Mouse (Mus musculus) hindbrain, embryonic 10.5 days (tissue): ENCODE results near the gene Etv1. TPM values are rescaled to one million over a fixed set of nuclear protein-coding genes. Genes with fewer than 3 reads are reported as not detected.
"Not testable (repeated sequence)": the region's sequence is repeated elsewhere in the genome, so short reads cannot be mapped to it uniquely, and the experiment has no call there.

Source experiments
- DNase-seq: peaks from one replicate; pipeline ENCODE4 v3.0.0-alpha.2; 2017; ENCODE audit warnings: low spot score
- H3K27ac ChIP-seq: fragments of 300-500 bp; sonication (generic); 2 replicates; pipeline ENCODE4 v1.5.1; 2016; ENCODE audit warnings: mild to moderate bottlenecking, moderate library complexity
- H3K27me3 ChIP-seq: fragments of 300-500 bp; sonication (generic); 2 replicates; pipeline ENCODE4 v1.6.1; 2016; ENCODE audit warnings: mild to moderate bottlenecking; ENCODE audit not compliant: poor library complexity, insufficient read depth, severe bottlenecking
- H3K36me3 ChIP-seq: fragments of 300-500 bp; sonication (generic); 2 replicates; pipeline ENCODE4 v1.6.1; 2016; ENCODE audit warnings: mild to moderate bottlenecking, moderate library complexity
- H3K4me1 ChIP-seq: fragments of 300-500 bp; sonication (generic); replicated peaks from 2 replicates; pipeline ENCODE4 v1.6.1; 2016; ENCODE audit warnings: mild to moderate bottlenecking
- H3K4me3 ChIP-seq: fragments of 300-500 bp; sonication (generic); 2 replicates; pipeline ENCODE4 v1.5.1; 2016; ENCODE audit warnings: mild to moderate bottlenecking, moderate library complexity
- H3K9me3 ChIP-seq: fragments of 300-500 bp; sonication (generic); 2 replicates; pipeline ENCODE4 v1.6.1; 2016; ENCODE audit warnings: mild to moderate bottlenecking, moderate library complexity
- WGBS: fragments of 180-500 bp; shearing (Covaris S2); methylation state at CpG from one replicate; pipeline ENCODE4 v1.1.7; 2016; 5-methylcytosine and 5-hydroxymethylcytosine counted together
- polyA plus RNA-seq: library from polyadenylated mRNA; unstranded; fragments of >200 nt; fragmentation: Nextera tagmentation; extraction: Ambion mirVana; gene quantifications from 2 replicates; pipeline ENCODE4 v1.2.1, GENCODE M21; 2016

Gene Etv1
- polyA plus RNA-seq, 1 experiment from 2014 or later, result 10.2 TPM

DNA sequence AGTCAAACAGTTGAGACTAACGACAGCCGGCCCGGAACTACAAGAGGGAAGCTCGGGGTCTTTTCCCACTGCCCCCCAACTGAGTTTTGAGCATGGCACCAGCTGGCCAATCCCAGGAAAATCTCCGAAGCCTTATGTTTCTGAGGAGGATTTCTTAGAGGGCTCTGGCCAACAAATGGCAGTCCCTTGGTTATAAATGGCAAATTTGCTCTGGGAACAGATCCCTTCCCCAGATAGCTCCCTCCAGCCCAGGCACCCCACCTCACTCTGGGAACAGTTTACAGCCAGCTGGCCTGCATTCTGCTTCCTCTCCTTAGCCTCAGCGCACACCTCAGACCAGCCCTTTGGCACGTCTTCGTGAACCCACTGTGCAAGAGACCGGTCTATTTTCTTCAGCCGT, 53.8 kb downstream of the Etv1 start:
- 92% methylated on average over 10 of the region's 10 CpGs for WGBS

DNA sequence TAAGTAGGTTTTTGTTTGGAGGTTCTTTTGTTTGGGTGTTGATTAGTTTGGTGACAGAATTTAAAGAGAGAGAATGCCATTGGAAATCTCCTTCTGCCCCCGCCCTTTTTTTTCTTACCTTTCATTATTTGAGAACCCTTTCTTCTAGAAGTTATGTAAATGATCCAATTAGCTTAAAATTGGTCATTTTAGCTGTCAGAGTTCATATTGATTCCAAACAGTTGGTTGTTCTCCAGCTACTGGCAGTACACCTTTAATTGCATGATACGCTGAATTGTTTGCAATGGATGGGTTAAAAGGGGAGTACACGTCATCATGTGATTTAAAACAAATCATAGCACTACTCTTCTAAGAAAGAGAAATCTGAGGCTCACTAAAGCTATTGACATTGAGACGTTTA, 55.4 kb downstream of the Etv1 start:
- Histone ChIP-seq H3K4me3 (no peak overlapping the region), H3K27ac (no peak overlapping the region), H3K27me3 (no peaks in the 10 kb centered on the region), H3K36me3 (no peaks in the 10 kb centered on the region), H3K4me1 (no peaks in the 10 kb centered on the region), H3K9me3 (no peaks in the 10 kb centered on the region)
- no peak for DNase-seq
- WGBS, result 87% methylated on average over 4 of the region's 4 CpGs

More for the DNA sequence above, 53.8 kb downstream of the Etv1 start:
- no peak overlapping the region for H3K27ac ChIP-seq
- H3K36me3 ChIP-seq, result no peaks in the 10 kb centered on the region
- H3K4me3 ChIP-seq, result no peak overlapping the region
- H3K27me3 ChIP-seq, result no peaks in the 10 kb centered on the region
- H3K9me3 ChIP-seq, result no peaks in the 10 kb centered on the region
- DNase-seq, result no peak
- no peaks in the 10 kb centered on the region for H3K4me1 ChIP-seq

DNA sequence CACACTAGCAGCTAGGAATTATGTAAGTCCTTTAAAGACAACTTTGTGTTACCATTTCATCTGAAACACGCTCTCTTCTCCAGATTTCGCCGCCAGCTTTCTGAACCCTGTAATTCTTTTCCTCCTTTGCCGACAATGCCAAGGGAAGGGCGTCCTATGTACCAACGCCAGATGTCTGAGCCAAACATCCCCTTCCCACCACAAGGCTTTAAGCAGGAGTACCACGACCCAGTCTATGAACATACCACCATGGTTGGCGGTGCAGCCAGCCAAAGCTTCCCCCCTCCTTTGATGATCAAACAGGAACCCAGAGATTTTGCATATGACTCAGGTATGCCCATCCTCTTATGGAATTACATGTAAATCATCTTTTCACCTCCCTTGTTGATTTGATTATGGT, 55.8 kb downstream of the Etv1 start:
- DNase-seq, H3K27ac ChIP-seq, H3K4me1 ChIP-seq, H3K4me3 ChIP-seq, H3K9me3 ChIP-seq, H3K27me3 ChIP-seq, H3K36me3 ChIP-seq: not testable (repeated sequence)
- WGBS, result 93% methylated on average over 8 of the region's 8 CpGs

DNA sequence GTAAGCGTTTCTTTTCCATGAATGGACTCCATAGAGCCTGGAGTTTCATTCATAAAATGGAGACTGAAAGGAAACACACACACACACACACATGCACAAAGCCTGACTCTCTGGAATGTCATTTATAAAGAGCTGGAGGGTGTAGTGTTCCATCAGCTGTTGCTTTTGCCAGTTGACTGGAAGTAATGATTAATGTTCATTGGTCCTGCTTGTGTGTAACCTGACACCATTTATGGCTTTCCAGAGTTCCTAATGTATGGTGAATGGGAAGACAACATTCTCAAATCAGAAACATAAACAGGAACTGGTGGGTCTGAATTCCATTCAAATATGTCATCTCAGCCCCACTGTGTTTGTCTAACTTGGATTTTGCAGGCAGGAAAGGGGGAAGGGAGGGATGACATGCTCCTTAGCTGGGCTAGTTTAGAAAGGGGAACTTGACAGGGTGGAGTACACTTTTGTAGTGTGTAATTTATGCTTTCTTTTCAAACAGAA, 64.7 kb downstream of the Etv1 start:
- peak; percentile 65 for DNase-seq
- Histone ChIP-seq H3K4me1 (peaks cover 11% of the 10 kb centered on the region), H3K27me3 (no peaks in the 10 kb centered on the region), H3K4me3 (no peak overlapping the region), H3K9me3 (no peaks in the 10 kb centered on the region), H3K36me3 (no peaks in the 10 kb centered on the region), H3K27ac (no peak overlapping the region)
- WGBS, result 6% methylated on average over 1 of the region's 1 CpGs

DNA sequence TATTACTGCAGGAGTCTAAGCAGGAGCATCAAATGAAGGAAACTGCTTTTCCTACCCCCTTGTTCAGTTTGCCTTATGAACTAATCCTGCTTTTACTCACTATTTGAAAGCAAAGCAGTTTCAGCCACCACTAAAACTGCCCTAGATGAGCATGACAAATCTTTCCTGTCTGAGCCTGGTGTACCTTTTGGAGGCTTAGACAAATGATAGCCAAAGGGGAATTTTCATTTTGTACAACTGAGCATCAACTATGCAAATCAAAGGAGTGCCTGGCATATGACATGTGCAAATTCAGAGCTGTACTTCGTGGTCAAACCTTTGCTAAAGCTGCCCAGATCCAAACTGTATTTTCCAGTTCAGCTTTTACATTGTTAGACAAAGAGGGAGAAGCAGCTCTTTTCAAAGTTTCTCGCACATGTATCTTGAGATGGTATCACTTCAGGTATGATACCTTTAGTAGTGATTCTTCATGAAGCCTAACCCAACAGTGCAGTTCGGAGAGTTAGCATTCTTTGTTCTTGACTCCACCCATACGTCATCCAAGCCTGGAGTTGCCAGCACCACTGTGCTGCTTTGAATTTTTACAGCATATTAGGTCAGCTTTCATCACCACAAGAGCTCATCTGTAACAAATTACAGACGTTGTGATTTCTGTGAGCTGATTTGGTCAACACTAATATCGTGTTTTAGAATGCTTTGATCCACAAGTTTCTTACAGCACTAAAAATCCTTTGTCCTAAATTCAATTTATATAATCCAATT, 68.5 kb downstream of the Etv1 start:
- H3K27me3 ChIP-seq, result no peaks in the 10 kb centered on the region
- DNase-seq, result no peak
- H3K4me3 ChIP-seq, result no peak overlapping the region
- peaks cover 14% of the 10 kb centered on the region for H3K4me1 ChIP-seq
- WGBS, result 77% methylated on average over 6 of the region's 6 CpGs
- no peaks in the 10 kb centered on the region for H3K36me3 ChIP-seq
- no peaks in the 10 kb centered on the region for H3K9me3 ChIP-seq
- no peak overlapping the region for H3K27ac ChIP-seq

DNA sequence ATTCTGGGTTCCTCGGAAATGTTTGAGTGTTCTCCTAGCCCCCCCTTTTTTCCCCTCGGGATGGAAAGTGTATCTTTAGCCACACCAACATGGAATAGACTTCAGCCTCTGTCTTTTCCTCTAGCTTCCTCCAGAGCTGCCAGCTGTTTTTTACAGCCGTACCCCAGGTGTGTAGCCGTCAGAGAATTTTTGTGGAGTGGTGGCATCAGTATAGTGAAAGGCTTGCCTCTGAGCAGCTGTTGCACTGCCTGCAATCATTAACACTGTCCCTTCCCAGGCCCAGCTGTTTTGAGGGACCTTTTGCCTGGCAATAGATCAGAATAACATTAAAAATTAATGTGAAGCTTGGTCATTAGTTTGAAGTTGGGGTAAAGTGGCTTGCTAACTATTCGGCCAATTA, 70.8 kb downstream of the Etv1 start:
- no peak for DNase-seq
- Histone ChIP-seq H3K36me3 (no peaks in the 10 kb centered on the region), H3K27me3 (no peaks in the 10 kb centered on the region), H3K9me3 (no peaks in the 10 kb centered on the region), H3K4me3 (no peak overlapping the region), H3K4me1 (0 out of 2 replicates have a peak, but pooled peaks cover 2% of the 10 kb centered on the region), H3K27ac (no peak overlapping the region)
- 84% methylated on average over 5 of the region's 5 CpGs for WGBS

DNA sequence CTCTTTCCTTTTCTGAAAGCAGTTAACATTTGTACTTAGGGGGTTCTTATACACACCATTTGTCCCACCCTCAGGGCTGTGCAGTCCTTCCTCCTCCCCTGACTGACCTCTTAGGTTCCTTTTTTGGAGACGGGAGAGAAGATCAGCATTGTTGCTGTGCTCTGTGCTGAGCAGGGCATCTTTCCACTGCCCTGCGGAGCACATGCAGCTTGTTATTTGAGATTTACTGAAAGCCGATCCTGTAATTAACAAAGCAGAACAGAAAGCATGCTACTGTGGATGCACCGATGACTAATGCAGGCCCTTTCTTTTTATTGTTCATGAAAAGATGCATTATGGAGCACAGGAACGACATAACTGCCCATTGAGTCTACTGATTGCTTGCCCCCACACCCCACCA, 75.1 kb downstream of the Etv1 start:
- peaks cover 5% of the 10 kb centered on the region; the same call in 1 of the 2 replicates for H3K36me3 ChIP-seq
- peak; percentile 3 for DNase-seq
- H3K27ac ChIP-seq, result no peak overlapping the region
- H3K4me3 ChIP-seq, result no peak overlapping the region
- no peaks in the 10 kb centered on the region for H3K9me3 ChIP-seq
- 0 out of 2 replicates have a peak, but pooled peaks cover 2% of the 10 kb centered on the region for H3K4me1 ChIP-seq
- 55% methylated on average over 5 of the region's 5 CpGs for WGBS
- no peaks in the 10 kb centered on the region for H3K27me3 ChIP-seq

DNA sequence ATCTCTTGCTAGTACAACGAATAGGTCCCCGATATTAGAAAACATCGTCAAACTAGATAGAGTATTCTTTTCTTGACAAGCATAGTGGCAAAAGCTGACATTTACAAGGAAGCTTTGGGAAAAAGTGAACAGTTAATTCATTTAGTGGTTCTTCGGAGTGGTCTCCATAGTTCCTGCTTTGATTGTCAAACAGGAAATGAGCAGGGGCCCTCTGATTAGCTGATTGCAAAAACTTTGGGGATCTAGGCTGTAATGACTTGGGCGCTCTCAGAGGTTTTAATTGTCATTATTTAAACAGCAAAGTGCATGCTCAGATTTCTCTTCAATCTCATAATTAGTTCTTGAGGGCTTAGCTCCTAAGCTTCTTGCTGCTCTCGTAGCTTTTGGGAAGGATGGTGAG, 75.6 kb downstream of the Etv1 start:
- Histone ChIP-seq H3K27ac (no peak overlapping the region), H3K9me3 (no peaks in the 10 kb centered on the region), H3K27me3 (no peaks in the 10 kb centered on the region), H3K4me3 (no peak overlapping the region), H3K4me1 (0 out of 2 replicates have a peak, but pooled peaks cover 2% of the 10 kb centered on the region), H3K36me3 (peaks cover 5% of the 10 kb centered on the region; the same call in 1 of the 2 replicates)
- DNase-seq, result no peak
- 89% methylated on average over 6 of the region's 6 CpGs for WGBS

DNA sequence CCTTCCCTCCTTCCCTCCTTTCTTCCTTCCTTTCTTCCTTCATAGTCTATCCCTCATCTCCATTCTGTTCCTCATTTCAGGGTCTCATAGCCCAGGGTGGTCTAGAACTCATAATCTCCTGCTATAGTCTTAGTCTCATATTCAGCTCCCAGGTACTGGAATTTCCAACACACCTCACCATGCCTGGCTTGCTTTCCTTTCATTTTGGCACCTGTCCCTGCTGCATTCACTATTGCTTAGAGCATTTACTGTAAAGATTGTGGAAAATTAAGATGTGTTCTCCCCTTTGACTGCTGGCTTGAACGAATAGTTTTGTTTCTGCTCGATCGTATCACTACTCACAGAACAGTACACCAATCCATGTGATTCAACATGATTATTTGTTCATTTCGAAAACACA, 80.5 kb downstream of the Etv1 start:
- WGBS, result 93% methylated on average over 4 of the region's 4 CpGs
- H3K27ac ChIP-seq, result no peak overlapping the region
- H3K27me3 ChIP-seq, result no peaks in the 10 kb centered on the region
- no peaks in the 10 kb centered on the region for H3K9me3 ChIP-seq
- no peaks in the 10 kb centered on the region for H3K4me1 ChIP-seq
- no peak for DNase-seq
- H3K36me3 ChIP-seq, result peaks cover 5% of the 10 kb centered on the region; the same call in 1 of the 2 replicates
- H3K4me3 ChIP-seq, result no peak overlapping the region

DNA sequence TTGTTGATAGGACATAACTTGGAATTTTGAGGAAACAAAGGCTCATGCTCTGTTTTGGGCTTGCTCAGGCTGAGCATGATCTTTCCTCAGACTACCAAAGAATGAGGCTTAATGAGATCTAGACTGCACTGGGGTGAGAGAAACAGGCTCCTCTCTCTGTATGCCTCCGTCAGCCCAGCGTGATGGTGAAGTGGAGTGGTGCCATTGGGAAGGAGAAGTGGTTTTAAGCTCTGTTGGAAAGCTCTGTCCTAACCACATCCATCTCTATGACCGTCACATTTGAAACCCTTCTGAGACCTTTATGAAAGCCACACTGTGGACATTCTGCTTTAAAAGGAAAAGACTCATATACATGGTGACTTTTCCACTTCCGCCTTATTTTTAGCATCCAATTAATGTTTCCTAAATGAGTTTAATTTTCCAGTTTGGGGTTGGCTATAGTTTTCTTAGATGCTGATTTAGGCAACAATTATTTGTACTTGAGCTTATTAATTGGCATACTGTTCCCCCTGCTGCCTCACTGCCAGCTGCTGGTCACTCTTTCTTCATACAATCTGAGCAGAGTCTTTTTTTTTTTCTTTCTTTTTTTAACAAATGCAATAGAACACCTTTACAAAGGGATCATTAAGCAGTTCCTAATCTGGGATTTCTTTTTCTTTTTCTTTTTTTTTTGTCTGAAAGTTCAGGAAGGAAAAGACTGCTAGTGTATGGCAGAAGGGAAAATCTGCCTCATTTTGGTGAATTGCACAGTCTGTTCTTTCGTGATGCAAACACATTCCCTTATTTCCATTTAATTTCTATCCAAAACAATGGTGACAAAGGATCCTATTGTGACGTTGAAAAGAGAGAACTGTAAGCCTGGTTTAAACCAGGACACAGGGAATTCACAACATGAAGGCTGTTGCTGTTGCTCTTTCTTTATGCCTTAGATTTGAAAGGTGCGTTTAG, 81.3 kb downstream of the Etv1 start:
- H3K9me3 ChIP-seq, result no peaks in the 10 kb centered on the region
- H3K4me1 ChIP-seq, result no peaks in the 10 kb centered on the region
- peaks cover 6% of the 10 kb centered on the region; the same call in 1 of the 2 replicates for H3K36me3 ChIP-seq
- 77% methylated on average over 7 of the region's 7 CpGs for WGBS
- H3K4me3 ChIP-seq, result no peak overlapping the region
- DNase-seq, result no peak
- no peak overlapping the region for H3K27ac ChIP-seq
- no peaks in the 10 kb centered on the region for H3K27me3 ChIP-seq

DNA sequence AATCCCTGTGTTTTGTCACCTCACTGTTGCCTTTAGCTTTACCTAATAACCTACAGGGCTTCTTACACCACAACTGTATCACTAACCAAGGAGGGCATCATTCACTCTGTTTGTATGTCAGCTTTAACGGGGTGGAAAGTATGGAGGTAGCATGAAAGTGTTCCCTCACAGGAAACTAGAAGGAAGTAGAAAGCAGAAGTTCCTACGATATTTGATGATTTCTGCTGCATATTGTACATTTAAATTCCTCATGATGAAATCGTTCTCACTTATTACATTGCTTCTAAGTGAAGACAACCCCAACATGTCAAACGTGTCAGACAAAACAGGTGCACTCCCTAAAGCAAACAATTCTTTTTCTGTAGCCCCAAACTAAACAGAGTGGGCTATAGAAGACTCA, 84.2 kb downstream of the Etv1 start:
- no peak for DNase-seq
- Histone ChIP-seq H3K27me3 (no peaks in the 10 kb centered on the region), H3K4me1 (no peaks in the 10 kb centered on the region), H3K9me3 (no peaks in the 10 kb centered on the region), H3K4me3 (no peak overlapping the region), H3K36me3 (0 out of 2 replicates have a peak, but pooled peaks cover 3% of the 10 kb centered on the region), H3K27ac (no peak overlapping the region)
- 87% methylated on average over 4 of the region's 4 CpGs for WGBS

DNA sequence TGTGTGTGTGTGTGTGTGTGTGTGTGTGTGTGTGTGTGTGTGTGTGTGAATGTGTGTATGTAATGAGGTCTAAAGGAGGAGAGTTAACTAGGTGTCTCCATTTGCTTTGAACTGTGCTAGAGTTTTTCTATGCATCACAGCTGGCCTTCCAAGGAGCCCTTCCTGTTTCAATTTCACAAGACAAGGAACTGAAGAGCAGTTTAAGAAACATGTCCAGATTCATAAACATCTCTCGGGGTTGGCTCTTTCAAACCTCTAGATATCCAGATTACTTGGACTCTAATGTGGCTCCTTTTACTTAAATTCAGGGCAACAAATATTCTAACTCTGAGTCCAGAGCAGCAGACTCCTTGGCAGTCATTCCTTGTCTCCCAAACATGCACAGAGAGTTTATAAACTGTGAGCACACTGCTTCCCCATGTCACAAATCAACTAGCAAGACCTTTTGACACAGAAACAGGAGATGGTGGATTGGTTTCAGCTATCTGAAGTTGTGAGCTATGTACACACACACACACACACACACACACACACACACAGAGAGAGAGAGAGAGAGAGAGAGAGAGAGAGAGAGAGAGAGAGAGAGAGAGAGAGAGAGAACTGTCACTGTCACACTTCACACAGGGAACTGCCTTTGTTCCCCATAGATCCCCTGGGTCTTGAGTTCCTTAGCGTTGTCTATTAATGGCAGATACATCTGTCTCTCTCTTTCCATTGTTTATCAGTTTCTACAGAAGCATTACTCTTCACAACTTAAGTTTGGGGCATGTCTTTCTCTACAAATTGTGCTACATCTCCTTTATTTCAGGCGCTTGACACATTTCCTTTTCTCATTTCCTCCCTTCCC, 85.0 kb downstream of the Etv1 start:
- no peaks in the 10 kb centered on the region for H3K27me3 ChIP-seq
- H3K27ac ChIP-seq, result no peak overlapping the region
- WGBS, result 70% methylated on average over 3 of the region's 3 CpGs

More for the DNA sequence above, 85.0 kb downstream of the Etv1 start:
- Histone ChIP-seq H3K4me3 (no peak overlapping the region), H3K36me3 (0 out of 2 replicates have a peak, but pooled peaks cover 3% of the 10 kb centered on the region), H3K4me1 (no peaks in the 10 kb centered on the region), H3K9me3 (no peaks in the 10 kb centered on the region)
- no peak for DNase-seq
